Mouse (Mus musculus): ENCODE measurements around the gene Gpr68. TPM values are rescaled to one million over a fixed set of nuclear protein-coding genes. Genes with fewer than 3 reads are reported as not detected.

Gpr68 gene
- total and polyA plus RNA-seq, 3 experiments: 0.04 TPM; not detected in 2

DNA sequence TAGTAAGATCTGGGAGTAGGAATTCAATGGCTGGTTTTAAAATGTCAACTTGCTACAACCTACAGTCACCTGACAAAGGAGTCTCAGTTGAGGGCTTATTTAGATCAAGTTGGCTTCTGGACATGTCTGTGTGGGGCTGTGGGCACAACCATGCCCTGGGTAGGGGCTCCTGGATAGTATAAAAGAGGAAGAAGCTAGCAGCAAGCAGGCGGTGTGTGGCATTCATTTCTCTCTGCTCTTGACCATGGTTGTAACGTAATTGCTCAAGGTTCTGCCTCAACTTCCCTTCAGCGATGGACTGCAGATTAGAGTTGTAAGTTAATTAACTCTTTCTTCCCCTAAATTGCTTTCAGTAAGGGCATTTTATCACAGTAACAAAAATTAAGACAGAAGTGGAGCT is 55.6 kb downstream of the Gpr68 start:
- no peak overlapping the region for H3K4me3 ChIP-seq (ENCODE audit: control insufficient read depth in 1 of 2, insufficient read depth in 1 of 2, low read depth in 2 of 2, low read length in 2 of 2)
- no peaks in the 10 kb centered on the region for H3K79me2 ChIP-seq (ENCODE audit: control insufficient read depth, insufficient read depth, low read length, poor library complexity)
- no peaks in the 10 kb centered on the region for H3K36me3 ChIP-seq (ENCODE audit: control insufficient read depth in 1 of 2, insufficient read depth in 2 of 2, low read length in 2 of 2)
- no peaks in the 10 kb centered on the region for H3K27me3 ChIP-seq (ENCODE audit: control insufficient read depth in 1 of 2, insufficient read depth in 2 of 2, low read length in 2 of 2)
- no peak overlapping the region for H3K27ac ChIP-seq (ENCODE audit: control insufficient read depth, low read depth, low read length)
- no peaks in the 10 kb centered on the region for H3K9me3 ChIP-seq (replicated peaks; ENCODE audit: insufficient read depth, low read length)
- no peak for DNase-seq (ENCODE audit: low read depth, low spot score)
- H3K4me1 ChIP-seq (ENCODE audit: control insufficient read depth in 1 of 2, insufficient read depth in 2 of 2, low read length in 2 of 2): no peaks in the 10 kb centered on the region
- no peak overlapping the region for H3K9ac ChIP-seq (ENCODE audit: control insufficient read depth, low read depth, low read length, poor library complexity, severe bottlenecking)
- TF ChIP-seq ELF1 (IDR thresholded peaks at IDR 0.05; ENCODE audit: low read depth, low read length) (no peak), ZNF384 (IDR thresholded peaks at IDR 0.05; ENCODE audit: low read depth, low read length) (no peak), CTCF (IDR thresholded peaks at IDR 0.05 in 2 of 3, conservative IDR thresholded peaks at IDR 0.05 in 1 of 3; ENCODE audit: control insufficient read depth in 1 of 3, insufficient read depth in 1 of 3, low read depth in 2 of 3, low read length in 3 of 3, poor library complexity in 1 of 3, severe bottlenecking in 1 of 3) (no peak), TAL1 (IDR thresholded peaks at IDR 0.05; ENCODE audit: low read length) (no peak), TCF12 (IDR thresholded peaks at IDR 0.05; ENCODE audit: low read depth, low read length) (no peak), MXI1 (IDR thresholded peaks at IDR 0.05; ENCODE audit: low read depth, low read length) (no peak), CHD1 (IDR thresholded peaks at IDR 0.05; ENCODE audit: low read depth, low read length) (no peak), BHLHE40 (IDR thresholded peaks at IDR 0.05; ENCODE audit: borderline replicate concordance, low read depth, low read length) (no peak), JUND (IDR thresholded peaks at IDR 0.05; ENCODE audit: low read depth, low read length) (no peak), USF1 (IDR thresholded peaks at IDR 0.05; ENCODE audit: low read depth, low read length) (no peak), POLR2A (IDR thresholded peaks at IDR 0.05; ENCODE audit: control insufficient read depth in 1 of 2, insufficient read depth in 1 of 2, low read depth in 1 of 2, low read length in 2 of 2, poor library complexity in 1 of 2) (no peak), GATA1 (IDR thresholded peaks at IDR 0.05; ENCODE audit: low read depth, low read length) (no peak), ZMIZ1 (IDR thresholded peaks at IDR 0.05; ENCODE audit: low read depth, low read length) (no peak), ZKSCAN1 (IDR thresholded peaks at IDR 0.05; ENCODE audit: low read depth, low read length) (no peak), ETS1 (IDR thresholded peaks at IDR 0.05; ENCODE audit: low read depth, low read length) (no peak), MAX (IDR thresholded peaks at IDR 0.05; ENCODE audit: low read length) (no peak), UBTF (IDR thresholded peaks at IDR 0.05; ENCODE audit: borderline replicate concordance, insufficient read depth, low read depth, low read length) (no peak), HCFC1 (IDR thresholded peaks at IDR 0.05; ENCODE audit: low read depth, low read length) (no peak)

DNA sequence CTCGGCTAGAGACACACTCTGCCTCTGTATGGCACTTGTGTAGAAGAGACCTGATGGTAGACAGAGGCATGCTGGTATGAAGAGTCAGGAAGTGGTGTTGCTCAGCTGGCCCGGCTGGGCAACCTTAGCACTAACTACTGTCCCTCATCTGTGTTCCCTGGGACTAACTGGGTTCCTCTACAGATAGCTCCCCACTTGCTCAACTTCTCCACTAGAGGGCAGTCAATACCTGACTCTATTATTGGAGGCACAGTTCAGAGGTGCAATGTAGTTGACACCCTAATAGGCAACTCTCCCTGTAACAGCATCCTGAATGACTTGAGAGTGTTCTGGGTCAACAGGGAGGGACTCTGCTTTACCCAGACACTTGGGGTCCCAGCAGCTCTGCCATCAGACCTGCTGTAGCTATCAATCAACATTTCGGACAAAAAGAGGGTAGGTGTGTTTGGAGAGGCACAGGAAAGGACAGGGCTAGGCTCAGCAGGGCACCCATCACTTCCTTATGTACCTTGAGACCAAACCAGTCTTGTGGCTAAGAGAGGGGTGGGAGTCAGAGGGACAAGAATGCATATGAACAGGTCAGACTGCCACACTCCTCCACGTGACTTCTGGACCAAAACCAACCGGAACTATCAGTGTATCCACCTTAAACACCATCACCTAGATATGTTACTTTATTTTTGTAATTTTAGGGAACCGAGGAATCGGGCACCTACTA is 58.4 kb downstream of the Gpr68 start:
- Histone ChIP-seq H3K9ac (ENCODE audit: control insufficient read depth, low read depth, low read length, poor library complexity, severe bottlenecking) (no peak overlapping the region), H3K9me3 (replicated peaks; ENCODE audit: insufficient read depth, low read length) (no peaks in the 10 kb centered on the region), H3K27ac (ENCODE audit: control insufficient read depth, low read depth, low read length) (no peak overlapping the region), H3K4me3 (ENCODE audit: control insufficient read depth in 1 of 2, insufficient read depth in 1 of 2, low read depth in 2 of 2, low read length in 2 of 2) (no peak overlapping the region), H3K27me3 (ENCODE audit: control insufficient read depth in 1 of 2, insufficient read depth in 2 of 2, low read length in 2 of 2) (no peaks in the 10 kb centered on the region), H3K79me2 (ENCODE audit: control insufficient read depth, insufficient read depth, low read length, poor library complexity) (no peaks in the 10 kb centered on the region), H3K36me3 (ENCODE audit: control insufficient read depth in 1 of 2, insufficient read depth in 2 of 2, low read length in 2 of 2) (no peaks in the 10 kb centered on the region), H3K4me1 (ENCODE audit: control insufficient read depth in 1 of 2, insufficient read depth in 2 of 2, low read length in 2 of 2) (no peaks in the 10 kb centered on the region)
- peak; percentile 71 for DNase-seq (ENCODE audit: low read depth, low spot score)
- peak; percentile 61 to 96 (median 96) for TF ChIP-seq CTCF (IDR thresholded peaks at IDR 0.05 in 2 of 3, conservative IDR thresholded peaks at IDR 0.05 in 1 of 3; ENCODE audit: control insufficient read depth in 1 of 3, insufficient read depth in 1 of 3, low read depth in 2 of 3, low read length in 3 of 3, poor library complexity in 1 of 3, severe bottlenecking in 1 of 3)
- TF ChIP-seq ZC3H11A (IDR thresholded peaks at IDR 0.05; ENCODE audit: low read depth, low read length): peak; percentile 71
- TF ChIP-seq POLR2A (IDR thresholded peaks at IDR 0.05; ENCODE audit: control insufficient read depth in 1 of 2, insufficient read depth in 1 of 2, low read depth in 1 of 2, low read length in 2 of 2, poor library complexity in 1 of 2): no peak
- TF ChIP-seq ELF1 (IDR thresholded peaks at IDR 0.05; ENCODE audit: low read depth, low read length): no peak
- no peak for TF ChIP-seq E2F4 (IDR thresholded peaks at IDR 0.05; ENCODE audit: borderline replicate concordance, low read depth, low read length)
- TF ChIP-seq SIN3A (IDR thresholded peaks at IDR 0.05; ENCODE audit: low read length): no peak
- no peak for TF ChIP-seq MYB (IDR thresholded peaks at IDR 0.05; ENCODE audit: low read depth, low read length)
- TF ChIP-seq MXI1 (IDR thresholded peaks at IDR 0.05; ENCODE audit: low read depth, low read length): no peak
- no peak for TF ChIP-seq USF2 (IDR thresholded peaks at IDR 0.05; ENCODE audit: borderline replicate concordance in 1 of 2, insufficient read depth in 1 of 2, low read depth in 1 of 2, low read length in 2 of 2)
- no peak for TF ChIP-seq POLR2AphosphoS5 (IDR thresholded peaks at IDR 0.05; ENCODE audit: borderline replicate concordance, low read depth, low read length)
- peak; percentile 88 for TF ChIP-seq RAD21 (IDR thresholded peaks at IDR 0.05; ENCODE audit: low read depth, low read length)
- peak; percentile 88 for TF ChIP-seq SMC3 (IDR thresholded peaks at IDR 0.05; ENCODE audit: low read depth, low read length)
- no peak for TF ChIP-seq BHLHE40 (IDR thresholded peaks at IDR 0.05; ENCODE audit: borderline replicate concordance, low read depth, low read length)
- TF ChIP-seq GATA1 (IDR thresholded peaks at IDR 0.05; ENCODE audit: low read depth, low read length): no peak

Measured in MEL (cell line).